9 mouse cellular contexts compared by ENCODE assay signal in the genomic region with DNA sequence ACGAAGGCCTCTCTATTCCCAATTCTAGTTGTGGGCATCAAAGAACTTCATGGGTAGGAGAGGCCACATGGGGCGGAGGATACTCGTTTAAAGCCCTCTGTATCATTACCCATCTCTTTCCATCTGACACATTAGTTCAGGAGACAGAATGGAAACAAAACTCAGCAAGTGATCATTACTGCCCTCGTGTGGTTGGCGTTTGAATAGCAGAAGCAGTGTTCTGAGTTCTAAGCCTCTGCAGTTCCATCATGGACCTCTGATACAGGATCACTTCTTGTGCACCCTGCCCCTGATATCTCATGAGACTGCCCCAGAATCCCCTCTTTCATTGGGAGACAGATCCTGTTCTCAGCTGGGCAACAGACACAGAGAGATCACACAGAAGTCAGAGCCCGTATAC. TPM values are rescaled to one million over a fixed set of nuclear protein-coding genes. Genes with fewer than 3 reads are reported as not detected.
DNase-seq lines count a peak whose midpoint lies in the region; ATAC-seq and TF ChIP-seq lines count a peak whose summit lies in the region.
"Had no signal": no experiment of that assay in that cellular context is flagged by ENCODE, and none has a peak within 500 bp of the region (broad histone marks: within the 10 kb centered on the region; RNA-seq: fewer than 3 reads in every experiment).

No protein-coding gene starts in this region.

- peak; percentile 54 for TF ChIP-seq CTCF in kidney, adult 2 months (conservative IDR thresholded peaks at IDR 0.05; ENCODE audit: insufficient read depth, insufficient read length, low read depth, low read length)

- 28% methylated on average over 6 of the region's 6 CpGs for WGBS in kidney, adult 2 months
- 32% methylated on average over 6 of the region's 6 CpGs for WGBS in kidney, embryonic 14.5 days

- H3K27ac ChIP-seq in kidney, adult 2 months (ENCODE audit: insufficient read depth, low read depth, low read length) = no peak overlapping the region
- H3K27ac ChIP-seq in kidney, embryonic 14.5 days (ENCODE audit: low read depth, low read length) = no peak overlapping the region

- no peak for TF ChIP-seq POLR2A in kidney, adult 2 months (IDR thresholded peaks at IDR 0.05; ENCODE audit: low read depth, low read length)

- H3K4me1 ChIP-seq in kidney, adult 2 months (ENCODE audit: control insufficient read depth, insufficient read depth, low read length) = no peaks in the 10 kb centered on the region
- H3K4me1 ChIP-seq in kidney, embryonic 14.5 days (ENCODE audit: control insufficient read depth, insufficient read depth, low read length) = no peaks in the 10 kb centered on the region

- no peak overlapping the region for H3K9ac ChIP-seq in kidney, embryonic 14.5 days (ENCODE audit: low read depth, low read length)

- no peak overlapping the region for H3K4me2 ChIP-seq in kidney, embryonic 14.5 days (replicated peaks; ENCODE audit: low read depth, low read length)

- no peaks in the 10 kb centered on the region for H3K27me3 ChIP-seq in kidney, adult 2 months (replicated peaks; ENCODE audit: control insufficient read depth, insufficient read depth, low read length)
- no peaks in the 10 kb centered on the region for H3K27me3 ChIP-seq in kidney, embryonic 14.5 days (ENCODE audit: control insufficient read depth, insufficient read depth, low read length)

- H3K9me3 ChIP-seq in kidney, embryonic 14.5 days (ENCODE audit: control insufficient read depth, low read length) = no peaks in the 10 kb centered on the region

- no peak overlapping the region for H3K4me3 ChIP-seq in kidney, adult 2 months (ENCODE audit: insufficient read depth, low read depth, low read length)
- no peak overlapping the region for H3K4me3 ChIP-seq in kidney, embryonic 14.5 days (ENCODE audit: low read length)

- no peaks in the 10 kb centered on the region for H3K36me3 ChIP-seq in kidney, adult 2 months (ENCODE audit: control insufficient read depth, insufficient read depth, low read length)
- H3K36me3 ChIP-seq in kidney, embryonic 14.5 days (ENCODE audit: control insufficient read depth, insufficient read depth, low read length) = no peaks in the 10 kb centered on the region

- peak; percentile 47 for DNase-seq in kidney, adult 2 months
- DNase-seq in MN1 (ENCODE audit: low spot score) = peak; percentile 26
- peak; percentile 47 for DNase-seq in c-Kit-positive CD71-positive TER-119-positive erythroid progenitor cells, embryonic 14.5 days (ENCODE audit: low spot score)
- peak; percentile 55 for DNase-seq in gastrocnemius, postnatal 10 days
- DNase-seq in left cerebral cortex, adult 11 months (ENCODE audit: low spot score) = peak; percentile 33
- DNase-seq in naive thymus-derived CD4-positive, alpha-beta T cell, adult 2 months (ENCODE audit: low read depth) = peak; percentile 67
- DNase-seq in thymus, postnatal 36 days = peak; percentile 38 to 50

- no peak for ATAC-seq in kidney, embryonic 14.5 days (ENCODE audit: low FRiP score, low TSS enrichment)

RNA-seq across cellular contexts. Expression of gene Bpifb4, which starts 14.9 kb away (rescaled TPM):
- polyA plus RNA-seq in kidney, adult 2 months (2012; rRNA removed) = not detected in 2 replicates
- polyA plus RNA-seq in kidney, embryonic 14.5 days (2014; fragmentation: Nextera tagmentation; extraction: Ambion mirVana) = not detected in 2 replicates
- total RNA-seq in gastrocnemius, postnatal 10 days (2021) = not detected
- total RNA-seq: gastrocnemius, postnatal 36 days had no signal

RNA-seq across cellular contexts. Expression of gene Bpifa6, which starts 21.8 kb away (rescaled TPM):
- not detected in 2 replicates for polyA plus RNA-seq in kidney, adult 2 months (2012; rRNA removed)
- polyA plus RNA-seq in kidney, embryonic 14.5 days (2014; fragmentation: Nextera tagmentation; extraction: Ambion mirVana) = not detected in 2 replicates
- not detected for total RNA-seq in gastrocnemius, postnatal 10 days (2021)
- total RNA-seq: gastrocnemius, postnatal 36 days had no signal

RNA-seq across cellular contexts. Expression of gene Bpifb3, which starts 34.9 kb away (rescaled TPM):
- polyA plus RNA-seq in kidney, adult 2 months (2012; rRNA removed) = not detected in 2 replicates
- not detected in 2 replicates for polyA plus RNA-seq in kidney, embryonic 14.5 days (2014; fragmentation: Nextera tagmentation; extraction: Ambion mirVana)
- total RNA-seq in gastrocnemius, postnatal 10 days (2021) = not detected
- total RNA-seq: gastrocnemius, postnatal 36 days had no signal

RNA-seq across cellular contexts. Expression of gene Bpifb6, which starts 52.7 kb away (rescaled TPM):
- 0.06 TPM in 1 of 2 replicates, not detected in the other for polyA plus RNA-seq in kidney, adult 2 months (2012; rRNA removed)
- not detected in 2 replicates for polyA plus RNA-seq in kidney, embryonic 14.5 days (2014; fragmentation: Nextera tagmentation; extraction: Ambion mirVana)
- total RNA-seq in gastrocnemius, postnatal 10 days (2021) = not detected
- total RNA-seq: gastrocnemius, postnatal 36 days had no signal

RNA-seq across cellular contexts. Expression of gene Bpifa2, which starts 55.2 kb away (rescaled TPM):
- not detected in 2 replicates for polyA plus RNA-seq in kidney, adult 2 months (2012; rRNA removed)
- polyA plus RNA-seq in kidney, embryonic 14.5 days (2014; fragmentation: Nextera tagmentation; extraction: Ambion mirVana) = not detected in 2 replicates
- total RNA-seq in gastrocnemius, postnatal 10 days (2021) = not detected
- total RNA-seq: gastrocnemius, postnatal 36 days had no signal
